Mouse (Mus musculus) urinary bladder, adult 18-20 months (tissue): ENCODE data around the gene Slc44a3.
A peak's percentile ranks its signal among the peaks of the same experiment; 100 is the strongest.

Experiments
- DNase-seq, 2 experiments: peaks; one replicate each; pipeline ENCODE4 v3.0.0; 2022; ENCODE audit warnings: low spot score in 2 of 2, mixed read lengths in 2 of 2

Slc44a3 gene

GRCm38 (mm10) chr3:121461477-121461876 is 70.7 kb downstream of the Slc44a3 start:
- DNase-seq: no peak

- DNase-seq: no peak
These were observed 71.6 kb downstream of the Slc44a3 start for GRCm38 (mm10) chr3:121460473-121461193.

GRCm38 (mm10) chr3:121458545-121459492 is 73.4 kb downstream of the Slc44a3 start:
- no peak for DNase-seq

- DNase-seq: no peak
These were observed 80.8 kb downstream of the Slc44a3 start for GRCm38 (mm10) chr3:121451404-121451803.

GRCm38 (mm10) chr3:121449527-121449926 is 82.7 kb downstream of the Slc44a3 start:
- DNase-seq: peak in 1 of 2 experiments; percentile 45

GRCm38 (mm10) chr3:121448606-121449005 is 83.6 kb downstream of the Slc44a3 start:
- peak in 1 of 2 experiments; percentile 61 for DNase-seq

DNA sequence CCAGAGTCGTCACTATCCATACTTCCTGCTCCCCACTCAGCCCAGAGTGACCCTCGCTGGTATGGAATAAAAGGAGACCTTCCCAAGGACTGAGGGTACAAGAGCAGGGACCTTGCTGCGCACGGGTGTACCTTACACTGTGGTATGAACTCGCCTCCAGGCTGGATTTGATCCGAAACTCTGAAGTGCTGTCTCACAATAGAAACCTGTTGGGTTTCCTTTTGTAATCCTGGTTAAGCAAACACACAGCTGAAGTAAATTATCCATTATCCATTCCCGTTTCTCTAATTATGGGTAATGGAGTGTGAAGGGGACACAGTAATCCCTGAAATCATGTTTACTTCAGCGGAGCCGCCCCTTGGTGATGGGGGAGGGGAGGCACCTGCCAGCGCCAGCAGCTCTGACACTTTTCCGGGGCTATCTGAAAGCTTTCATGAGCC is 84.2 kb downstream of the Slc44a3 start:
- no peak for DNase-seq

- peak in 1 of 2 experiments; percentile 41 for DNase-seq
These were observed 85.8 kb downstream of the Slc44a3 start for GRCm38 (mm10) chr3:121446454-121446853.

GRCm38 (mm10) chr3:121444414-121444813 is 87.8 kb downstream of the Slc44a3 start:
- DNase-seq: no peak

DNA sequence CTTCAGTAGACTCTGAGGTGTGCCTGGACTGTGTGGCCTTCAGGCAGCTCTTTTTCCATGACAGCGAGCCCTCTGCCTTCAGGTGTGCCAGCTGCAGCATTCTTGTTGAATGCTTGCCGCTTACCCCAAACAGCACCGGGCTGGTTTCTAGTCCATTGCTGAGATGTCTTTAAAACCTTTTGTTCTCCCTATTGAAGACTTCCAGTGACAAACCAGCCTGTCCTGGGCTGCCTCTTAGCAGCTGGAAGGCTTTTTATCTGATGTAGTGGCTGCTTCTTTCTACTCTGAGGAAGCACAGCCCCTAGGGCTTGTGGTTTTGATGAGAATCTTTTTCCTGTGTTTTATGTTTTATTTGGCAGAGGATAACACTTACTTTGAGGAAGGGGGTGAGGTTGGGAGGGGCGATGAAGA is 88.3 kb downstream of the Slc44a3 start:
- DNase-seq: no peak

- DNase-seq: no peak
These were observed 89.9 kb downstream of the Slc44a3 start for GRCm38 (mm10) chr3:121442288-121442687.

- no peak for DNase-seq
These were observed 90.7 kb downstream of the Slc44a3 start for GRCm38 (mm10) chr3:121441504-121441903.

DNA sequence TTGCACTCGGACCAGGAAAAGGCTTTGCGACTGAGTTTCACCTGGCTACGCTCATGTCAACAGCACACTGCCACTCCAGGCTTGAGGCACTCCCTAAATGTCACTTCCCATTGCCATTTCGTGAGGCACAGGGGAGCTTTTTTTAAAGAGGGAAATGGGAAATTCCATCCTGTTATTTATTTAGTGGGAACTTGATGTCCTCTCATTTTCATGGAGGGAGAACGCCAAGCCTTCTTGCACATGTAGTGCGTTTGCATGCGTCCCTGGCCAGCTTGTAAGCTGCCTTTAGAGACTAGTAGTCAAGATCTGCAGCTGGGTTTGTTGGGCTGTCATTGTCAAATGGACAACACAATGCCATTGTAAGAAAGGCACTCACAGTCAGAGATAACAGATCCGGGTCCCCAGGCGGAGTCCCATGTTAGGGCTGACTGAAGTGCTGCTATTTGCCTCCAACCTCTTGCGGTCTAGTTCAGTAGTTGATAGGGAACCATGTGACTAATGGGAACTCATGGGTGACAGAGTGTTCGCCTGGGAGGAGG is 92.5 kb downstream of the Slc44a3 start:
- DNase-seq: no peak

- no peak for DNase-seq
These were observed 94.2 kb downstream of the Slc44a3 start for GRCm38 (mm10) chr3:121437996-121438395.

- no peak for DNase-seq
These were observed 95.1 kb downstream of the Slc44a3 start for GRCm38 (mm10) chr3:121437070-121437469.

DNA sequence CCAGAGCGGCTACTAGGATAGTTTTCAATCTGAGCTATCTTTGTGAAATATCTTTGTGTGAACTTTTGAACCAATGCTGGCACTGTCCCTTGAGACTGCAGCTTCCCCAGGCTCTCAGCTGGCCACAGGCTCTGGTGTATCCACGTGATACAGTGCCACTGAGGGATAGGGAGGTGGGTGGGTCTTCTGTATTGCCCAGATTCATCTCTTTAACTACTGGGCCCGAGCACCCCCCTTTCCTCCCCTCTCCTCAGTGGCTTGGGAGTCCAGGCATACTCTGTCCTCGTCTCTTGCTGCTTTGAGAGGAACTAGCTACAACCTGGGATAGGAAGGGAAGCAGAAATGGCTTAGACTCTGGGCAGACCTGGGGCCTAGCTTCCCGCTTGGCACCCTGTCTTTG is 96.9 kb downstream of the Slc44a3 start:
- no peak for DNase-seq

- no peak for DNase-seq
These were observed 98.2 kb downstream of the Slc44a3 start for GRCm38 (mm10) chr3:121433968-121434533.

DNA sequence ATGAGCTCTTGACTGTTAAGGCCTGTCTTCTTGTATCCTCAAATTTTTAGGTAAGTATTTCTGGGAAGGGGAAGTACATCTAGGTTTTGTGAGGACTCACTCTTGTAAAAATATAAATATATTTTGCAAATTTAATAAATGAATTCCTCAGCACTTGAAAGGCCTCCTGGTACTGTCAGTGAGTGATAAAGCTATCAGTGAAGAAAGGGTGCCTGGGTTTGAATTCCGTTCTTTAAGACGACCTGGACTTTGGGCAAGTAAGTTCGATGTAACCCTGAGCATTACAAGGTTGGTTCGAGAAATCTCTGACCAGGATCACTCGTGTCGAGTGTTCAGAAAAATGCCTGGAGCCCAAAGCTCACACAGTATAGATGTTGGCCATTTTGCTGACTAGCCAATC is 98.8 kb downstream of the Slc44a3 start:
- no peak for DNase-seq

DNA sequence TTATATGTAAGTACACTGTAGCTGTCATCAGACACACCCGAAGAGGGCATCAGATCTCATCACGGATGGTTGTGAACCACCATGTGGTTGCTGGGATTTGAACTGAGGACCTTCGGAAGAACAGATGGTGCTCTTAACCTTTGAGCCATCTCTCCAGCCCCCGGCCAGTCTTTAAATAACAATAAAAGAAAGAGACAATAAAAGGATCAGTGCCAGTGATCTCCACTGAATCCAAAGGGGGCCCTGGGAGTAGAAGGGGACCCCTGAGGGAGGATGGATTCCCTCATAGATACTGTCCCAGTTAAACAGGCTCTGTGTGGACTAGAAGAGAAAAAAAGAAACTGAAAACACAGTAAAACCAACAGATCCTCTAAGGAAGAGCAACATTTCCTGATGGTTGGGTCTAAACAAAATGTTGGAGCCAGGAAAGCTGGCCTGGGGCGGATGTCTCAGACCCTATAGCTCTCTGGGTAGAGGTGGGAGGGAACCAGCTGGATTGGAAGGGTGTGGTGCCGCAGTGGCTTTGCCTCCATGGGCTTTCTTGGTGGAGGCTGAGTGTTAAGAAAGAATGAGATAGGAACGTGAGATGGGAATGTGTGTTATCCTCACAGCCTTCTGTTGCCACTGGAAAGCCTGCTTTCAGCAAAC is 101.8 kb downstream of the Slc44a3 start:
- no peak for DNase-seq

DNA sequence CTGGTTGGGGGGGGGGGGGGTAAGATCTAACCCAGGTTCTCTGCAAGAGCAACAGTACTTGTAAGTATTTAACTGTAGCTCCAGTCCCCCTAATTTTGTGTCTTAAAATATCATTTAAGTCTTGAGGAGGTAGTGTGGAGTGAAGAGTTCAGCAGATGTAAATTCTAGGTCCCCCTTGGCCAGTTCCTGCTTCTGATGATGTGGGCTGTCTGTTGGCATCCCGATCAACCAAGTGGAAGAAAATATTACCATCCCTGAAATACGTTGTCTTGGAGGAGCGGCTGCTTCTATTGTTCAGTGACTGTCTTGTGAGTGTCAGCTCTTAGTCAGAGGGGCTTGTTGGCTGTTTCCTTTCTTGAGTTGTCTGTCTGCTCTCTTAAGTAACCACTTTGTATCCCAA is 102.7 kb downstream of the Slc44a3 start:
- DNase-seq: no peak

DNA sequence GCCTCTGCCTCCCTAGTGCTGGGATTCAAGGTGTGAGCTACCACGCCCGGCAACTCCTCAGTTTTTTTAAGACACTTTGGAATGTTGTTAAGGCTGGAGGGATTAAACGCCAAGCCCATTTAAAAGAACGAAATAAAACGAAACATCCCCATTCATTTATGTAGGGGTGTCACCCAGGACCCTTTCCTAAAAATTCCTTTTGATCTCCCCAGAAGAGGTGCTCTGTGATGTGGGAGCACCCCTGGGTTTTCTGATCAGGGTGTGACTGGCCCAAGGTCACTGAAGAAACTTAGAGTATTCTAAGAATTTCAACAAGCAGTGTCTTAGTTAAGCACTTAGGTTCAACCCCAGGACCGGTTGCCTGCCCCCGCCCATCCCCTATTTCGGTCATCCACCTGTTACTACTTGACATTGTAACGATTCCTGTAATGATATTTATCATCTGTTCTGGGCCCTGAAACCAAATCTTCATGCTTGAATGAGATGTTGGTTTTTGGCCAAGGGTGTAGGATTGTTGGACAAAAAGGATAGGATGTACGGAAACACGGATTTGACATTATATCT is 103.4 kb downstream of the Slc44a3 start:
- DNase-seq: no peak
